Mouse (Mus musculus) forebrain, embryonic 11.5 days (tissue): ENCODE measurements around the gene Gm5155. TPM values are rescaled to one million over a fixed set of nuclear protein-coding genes. Genes with fewer than 3 reads are reported as not detected.
"Not testable (repeated sequence)": the region's sequence is repeated elsewhere in the genome, so short reads cannot be mapped to it uniquely, and the experiment has no call there.

Experiments
- ATAC-seq: fragments of 200-750 bp; cut with Nextera tagmentation; replicated peaks from 2 replicates; pipeline ENCODE4 v1.8.0; 2017; ENCODE audit warnings: moderate TSS enrichment; ENCODE audit not compliant: low FRiP score
- DNase-seq: peaks from one replicate; pipeline ENCODE4 v3.0.0-alpha.2; 2017; ENCODE audit warnings: low spot score
- H3K27ac ChIP-seq: fragments of 300-500 bp; sonication (generic); 2 replicates; pipeline ENCODE4 v1.5.1; 2014; ENCODE audit warnings: low read depth, low read length
- H3K27me3 ChIP-seq: fragments of 300-500 bp; sonication (generic); 2 replicates; pipeline ENCODE4 v1.6.1; 2014; ENCODE audit warnings: mild to moderate bottlenecking, low read length, mixed read lengths; ENCODE audit not compliant: control insufficient read depth, insufficient read depth
- H3K36me3 ChIP-seq: fragments of 300-500 bp; sonication (generic); 2 replicates; pipeline ENCODE4 v1.6.1; 2014; ENCODE audit warnings: mild to moderate bottlenecking, low read length, moderate library complexity, mixed read lengths; ENCODE audit not compliant: control insufficient read depth, insufficient read depth
- H3K4me1 ChIP-seq: fragments of 300-500 bp; sonication (generic); replicated peaks from 2 replicates; pipeline ENCODE4 v1.6.1; 2014; ENCODE audit warnings: low read length, mixed read lengths; ENCODE audit not compliant: control insufficient read depth, insufficient read depth
- H3K4me2 ChIP-seq: fragments of 300-500 bp; sonication (generic); 2 replicates; pipeline ENCODE4 v1.6.1; 2014; ENCODE audit warnings: low read depth, mild to moderate bottlenecking, low read length, moderate library complexity, mixed read lengths; ENCODE audit not compliant: severe bottlenecking
- H3K4me3 ChIP-seq: fragments of 300-500 bp; sonication (generic); 2 replicates; pipeline ENCODE4 v1.5.1; 2014; ENCODE audit warnings: low read depth, low read length
- H3K9ac ChIP-seq: fragments of 300-500 bp; sonication (generic); 2 replicates; pipeline ENCODE4 v1.6.1; 2014; ENCODE audit warnings: low read length
- H3K9me3 ChIP-seq: fragments of 300-500 bp; sonication (generic); 2 replicates; pipeline ENCODE4 v1.6.1; 2016; ENCODE audit warnings: low read length, mixed read lengths; ENCODE audit not compliant: control insufficient read depth
- WGBS: fragments of 180-500 bp; shearing (Covaris S2); extraction: QIAGEN DNeasy Blood & Tissue Kit; methylation state at CpG from one replicate; pipeline ENCODE4 v1.1.7; 2014; 5-methylcytosine and 5-hydroxymethylcytosine counted together
- polyA plus RNA-seq: library from polyadenylated mRNA; unstranded; fragments of >200 nt; fragmentation: Nextera tagmentation; extraction: Ambion mirVana; gene quantifications from 2 replicates; pipeline ENCODE4 v1.2.1, GENCODE M21; 2014

Gm5155 gene
- not detected in 2 replicates for polyA plus RNA-seq

GRCm38 (mm10) chr7:17871467-17871866 is at the start of gene Gm5155:
Gene Gm5155, plus strand, starts transcription at chr7:17871767.
- no peak within 1 kb of the TSS for H3K4me3 ChIP-seq
- DNase-seq, result no peak
- H3K27me3 ChIP-seq, result no peaks in the 10 kb centered on the region
- no peak within 1 kb of the TSS for H3K4me2 ChIP-seq
- WGBS, result 84% methylated on average over 1 of the region's 1 CpGs
- no peak within 1 kb of the TSS for H3K27ac ChIP-seq
- H3K36me3 ChIP-seq, result no peaks in the 10 kb centered on the region
- H3K9me3 ChIP-seq, result no peaks in the 10 kb centered on the region; the same call in 1 of the 2 replicates
- H3K9ac ChIP-seq, result no peak within 1 kb of the TSS
- no peaks in the 10 kb centered on the region for H3K4me1 ChIP-seq
- no peak for ATAC-seq

- no peak for DNase-seq
- 91% methylated on average over 1 of the region's 1 CpGs for WGBS
- Histone ChIP-seq H3K27ac (no peak overlapping the region), H3K27me3 (no peaks in the 10 kb centered on the region), H3K9me3 (no peaks in the 10 kb centered on the region; the same call in 1 of the 2 replicates), H3K9ac (no peak overlapping the region), H3K4me1 (no peaks in the 10 kb centered on the region), H3K36me3 (no peaks in the 10 kb centered on the region), H3K4me2 (no peak overlapping the region), H3K4me3 (no peak overlapping the region)
- no peak for ATAC-seq
Observed at GRCm38 (mm10) chr7:17870776-17871175, 791 bp upstream of the Gm5155 start.

GRCm38 (mm10) chr7:17895341-17895740 is 23.8 kb downstream of the Gm5155 start:
- H3K4me2 ChIP-seq, H3K27me3 ChIP-seq, H3K4me3 ChIP-seq, H3K9ac ChIP-seq, H3K4me1 ChIP-seq, H3K36me3 ChIP-seq, H3K27ac ChIP-seq, DNase-seq, ATAC-seq, H3K9me3 ChIP-seq: not testable (repeated sequence)
- 88% methylated on average over 1 of the region's 1 CpGs for WGBS

- H3K4me1 ChIP-seq, result no peaks in the 10 kb centered on the region
- no peak overlapping the region for H3K4me2 ChIP-seq
- no peaks in the 10 kb centered on the region for H3K36me3 ChIP-seq
- H3K9ac ChIP-seq, result no peak overlapping the region
- 78% methylated on average over 6 of the region's 6 CpGs for WGBS
- DNase-seq (no peak), ATAC-seq (no peak)
- no peak overlapping the region for H3K4me3 ChIP-seq
- no peaks in the 10 kb centered on the region for H3K27me3 ChIP-seq
- H3K9me3 ChIP-seq, result peaks cover 5% of the 10 kb centered on the region; the same call in 1 of the 2 replicates
- no peak overlapping the region for H3K27ac ChIP-seq
Observed at GRCm38 (mm10) chr7:17903146-17903915, 31.8 kb downstream of the Gm5155 start.

Other genes starting within 250 kb of the Gm5155 start
- not detected in 2 replicates for gene Ceacam5, start 158.5 kb upstream of the Gm5155 start, polyA plus RNA-seq
- gene Ceacam14, start 59.1 kb upstream of the Gm5155 start, polyA plus RNA-seq, result not detected in 2 replicates
- gene Ceacam11, start 100.4 kb downstream of the Gm5155 start, polyA plus RNA-seq, result not detected in 2 replicates
- not detected in 2 replicates for gene Ceacam13, start 138.1 kb downstream of the Gm5155 start, polyA plus RNA-seq
- not detected in 2 replicates for gene Ceacam12, start 194.2 kb downstream of the Gm5155 start, polyA plus RNA-seq